Mouse (Mus musculus) stomach, postnatal 0 days (tissue): ENCODE results near the gene Oaf.

ENCODE experiments used
- CTCF ChIP-seq: IDR thresholded peaks from 2 replicates; pipeline ENCODE4 v1.5.1; 2016; ENCODE audit warnings: antibody characterized with exemption, low read depth, mild to moderate bottlenecking, moderate library complexity
- EP300 ChIP-seq: optimal IDR thresholded peaks from 2 replicates; pipeline ENCODE3; 2016; ENCODE audit warnings: antibody characterized with exemption

- TF ChIP-seq CTCF (no peak), EP300 (no peak)
These were observed 13.1 kb upstream of the Oaf start for GRCm38 (mm10) chr9:43252790-43253189.
